Mouse (Mus musculus): Measurements from ENCODE around the gene Pigu. TPM values are rescaled to one million over a fixed set of nuclear protein-coding genes. Genes with fewer than 3 reads are reported as not detected.

Gene Pigu
- total and polyA plus RNA-seq, 3 experiments = 30.1 to 59.0 TPM; not detected in 1

DNA sequence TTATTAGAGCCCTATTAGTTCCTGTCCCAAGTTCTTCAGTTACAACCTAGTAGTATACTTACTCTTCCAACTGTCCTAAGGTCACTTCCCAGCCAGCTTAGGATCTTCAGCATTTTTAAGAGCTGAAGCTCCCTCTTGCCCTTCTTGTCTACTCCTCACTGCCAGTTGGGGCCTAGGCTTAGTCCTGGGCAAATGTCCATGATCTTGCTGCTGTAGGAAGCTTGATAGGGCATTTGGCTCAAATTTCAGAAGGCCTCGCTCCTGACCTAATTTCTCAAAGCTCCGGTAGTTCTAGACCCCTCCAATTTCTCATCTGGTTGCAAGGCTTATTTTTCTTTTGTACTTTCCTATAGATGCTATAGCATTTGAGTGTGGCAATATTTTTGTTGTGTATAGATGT, 31.3 kb upstream of the Pigu start:
- Histone ChIP-seq H3K79me2 (ENCODE audit: control insufficient read depth, insufficient read depth, low read length, poor library complexity) (no peaks in the 10 kb centered on the region), H3K9me3 (replicated peaks; ENCODE audit: insufficient read depth, low read length) (no peaks in the 10 kb centered on the region), H3K27ac (ENCODE audit: control insufficient read depth, low read depth, low read length) (no peak overlapping the region), H3K4me3 (ENCODE audit: control insufficient read depth in 1 of 2, insufficient read depth in 1 of 2, low read depth in 2 of 2, low read length in 2 of 2) (no peak overlapping the region), H3K4me1 (ENCODE audit: control insufficient read depth in 1 of 2, insufficient read depth in 2 of 2, low read length in 2 of 2) (no peaks in the 10 kb centered on the region), H3K9ac (ENCODE audit: control insufficient read depth, low read depth, low read length, poor library complexity, severe bottlenecking) (no peak overlapping the region), H3K36me3 (ENCODE audit: control insufficient read depth in 1 of 2, insufficient read depth in 2 of 2, low read length in 2 of 2) (peaks cover 0 to 5% of the 10 kb centered on the region in 2 experiments; a peak in 2 of 4 replicates), H3K27me3 (ENCODE audit: control insufficient read depth in 1 of 2, insufficient read depth in 2 of 2, low read length in 2 of 2) (no peaks in the 10 kb centered on the region)
- TF ChIP-seq TCF12 (IDR thresholded peaks at IDR 0.05; ENCODE audit: low read depth, low read length) (no peak), CHD1 (IDR thresholded peaks at IDR 0.05; ENCODE audit: low read depth, low read length) (no peak), BHLHE40 (IDR thresholded peaks at IDR 0.05; ENCODE audit: borderline replicate concordance, low read depth, low read length) (no peak), CTCF (IDR thresholded peaks at IDR 0.05 in 2 of 3, conservative IDR thresholded peaks at IDR 0.05 in 1 of 3; ENCODE audit: control insufficient read depth in 1 of 3, insufficient read depth in 1 of 3, low read depth in 2 of 3, low read length in 3 of 3, poor library complexity in 1 of 3, severe bottlenecking in 1 of 3) (no peak), MAX (IDR thresholded peaks at IDR 0.05; ENCODE audit: low read length) (no peak), TAL1 (IDR thresholded peaks at IDR 0.05; ENCODE audit: low read length) (no peak), MXI1 (IDR thresholded peaks at IDR 0.05; ENCODE audit: low read depth, low read length) (no peak), ZNF384 (IDR thresholded peaks at IDR 0.05; ENCODE audit: low read depth, low read length) (no peak), NRF1 (IDR thresholded peaks at IDR 0.05; ENCODE audit: insufficient read depth, low read depth, low read length, poor library complexity, severe bottlenecking) (no peak), MYC (IDR thresholded peaks at IDR 0.05; ENCODE audit: low read depth, low read length) (no peak), TBP (IDR thresholded peaks at IDR 0.05; ENCODE audit: low read depth, low read length) (no peak), POLR2AphosphoS5 (IDR thresholded peaks at IDR 0.05; ENCODE audit: borderline replicate concordance, low read depth, low read length) (no peak), GABPA (IDR thresholded peaks at IDR 0.05; ENCODE audit: low read depth, low read length) (no peak), SMC3 (IDR thresholded peaks at IDR 0.05; ENCODE audit: low read depth, low read length) (no peak), UBTF (IDR thresholded peaks at IDR 0.05; ENCODE audit: borderline replicate concordance, insufficient read depth, low read depth, low read length) (no peak), JUND (IDR thresholded peaks at IDR 0.05; ENCODE audit: low read depth, low read length) (no peak), KAT2A (conservative IDR thresholded peaks at IDR 0.05; ENCODE audit: low read depth, low read length) (no peak), ZKSCAN1 (IDR thresholded peaks at IDR 0.05; ENCODE audit: low read depth, low read length) (no peak)
- DNase-seq (ENCODE audit: low read depth, low spot score) = no peak

DNA sequence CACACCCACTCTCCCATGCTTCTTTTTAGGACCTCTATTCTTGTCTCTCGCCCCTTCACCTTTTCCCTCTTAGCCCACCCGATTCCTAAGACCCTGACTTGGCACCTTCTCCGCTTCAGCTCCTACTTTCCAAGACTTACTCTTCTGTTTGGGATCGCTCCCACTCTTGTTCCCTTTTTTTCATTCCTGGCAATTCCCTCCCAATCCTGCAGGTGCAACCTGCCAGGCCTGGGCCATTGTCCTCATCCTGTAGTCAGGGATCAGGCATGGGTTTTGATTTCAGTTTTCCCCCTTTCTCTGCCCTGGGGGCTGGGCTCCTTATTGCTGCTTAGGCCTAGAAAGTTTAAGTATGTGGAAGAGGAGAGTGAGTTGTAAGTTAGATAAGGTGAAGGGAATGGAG, 29.8 kb upstream of the Pigu start:
- Histone ChIP-seq H3K9me3 (replicated peaks; ENCODE audit: insufficient read depth, low read length) (no peaks in the 10 kb centered on the region), H3K36me3 (ENCODE audit: control insufficient read depth in 1 of 2, insufficient read depth in 2 of 2, low read length in 2 of 2) (peaks cover 3 to 4% of the 10 kb centered on the region in 2 experiments; a peak in 3 of 4 replicates), H3K27me3 (ENCODE audit: control insufficient read depth in 1 of 2, insufficient read depth in 2 of 2, low read length in 2 of 2) (no peaks in the 10 kb centered on the region), H3K4me1 (ENCODE audit: control insufficient read depth in 1 of 2, insufficient read depth in 2 of 2, low read length in 2 of 2) (peaks cover 0 to 7% of the 10 kb centered on the region in 2 experiments; a peak in 2 of 4 replicates), H3K79me2 (ENCODE audit: control insufficient read depth, insufficient read depth, low read length, poor library complexity) (no peaks in the 10 kb centered on the region), H3K4me3 (ENCODE audit: control insufficient read depth in 1 of 2, insufficient read depth in 1 of 2, low read depth in 2 of 2, low read length in 2 of 2) (no peak overlapping the region), H3K27ac (ENCODE audit: control insufficient read depth, low read depth, low read length) (no peak overlapping the region), H3K9ac (ENCODE audit: control insufficient read depth, low read depth, low read length, poor library complexity, severe bottlenecking) (no peak overlapping the region)
- no peak for DNase-seq (ENCODE audit: low read depth, low spot score)
- TF ChIP-seq SIN3A (IDR thresholded peaks at IDR 0.05; ENCODE audit: low read length) (no peak), JUND (IDR thresholded peaks at IDR 0.05; ENCODE audit: low read depth, low read length) (no peak), TAL1 (IDR thresholded peaks at IDR 0.05; ENCODE audit: low read length) (no peak), ZC3H11A (IDR thresholded peaks at IDR 0.05; ENCODE audit: low read depth, low read length) (no peak), NRF1 (IDR thresholded peaks at IDR 0.05; ENCODE audit: insufficient read depth, low read depth, low read length, poor library complexity, severe bottlenecking) (no peak), GATA1 (IDR thresholded peaks at IDR 0.05; ENCODE audit: low read depth, low read length) (no peak), CHD1 (IDR thresholded peaks at IDR 0.05; ENCODE audit: low read depth, low read length) (no peak), CHD2 (IDR thresholded peaks at IDR 0.05; ENCODE audit: low read length) (no peak), ZKSCAN1 (IDR thresholded peaks at IDR 0.05; ENCODE audit: low read depth, low read length) (no peak), CTCF (IDR thresholded peaks at IDR 0.05 in 2 of 3, conservative IDR thresholded peaks at IDR 0.05 in 1 of 3; ENCODE audit: control insufficient read depth in 1 of 3, insufficient read depth in 1 of 3, low read depth in 2 of 3, low read length in 3 of 3, poor library complexity in 1 of 3, severe bottlenecking in 1 of 3) (no peak), BHLHE40 (IDR thresholded peaks at IDR 0.05; ENCODE audit: borderline replicate concordance, low read depth, low read length) (no peak), RAD21 (IDR thresholded peaks at IDR 0.05; ENCODE audit: low read depth, low read length) (no peak)

Data from MEL (cell line).